Mouse (Mus musculus) monocyte, adult 2 months (primary cell): ENCODE data around the gene Gm35315.
"Not testable (repeated sequence)": the region's sequence is repeated elsewhere in the genome, so short reads cannot be mapped to it uniquely, and the experiment has no call there.

ENCODE experiments used
- DNase-seq, 2 experiments: peaks; one replicate each; pipeline ENCODE4 v3.0.0; 2022; ENCODE audit warnings: low spot score in 2 of 2, low read depth in 1 of 2

The Gm35315 gene

DNA sequence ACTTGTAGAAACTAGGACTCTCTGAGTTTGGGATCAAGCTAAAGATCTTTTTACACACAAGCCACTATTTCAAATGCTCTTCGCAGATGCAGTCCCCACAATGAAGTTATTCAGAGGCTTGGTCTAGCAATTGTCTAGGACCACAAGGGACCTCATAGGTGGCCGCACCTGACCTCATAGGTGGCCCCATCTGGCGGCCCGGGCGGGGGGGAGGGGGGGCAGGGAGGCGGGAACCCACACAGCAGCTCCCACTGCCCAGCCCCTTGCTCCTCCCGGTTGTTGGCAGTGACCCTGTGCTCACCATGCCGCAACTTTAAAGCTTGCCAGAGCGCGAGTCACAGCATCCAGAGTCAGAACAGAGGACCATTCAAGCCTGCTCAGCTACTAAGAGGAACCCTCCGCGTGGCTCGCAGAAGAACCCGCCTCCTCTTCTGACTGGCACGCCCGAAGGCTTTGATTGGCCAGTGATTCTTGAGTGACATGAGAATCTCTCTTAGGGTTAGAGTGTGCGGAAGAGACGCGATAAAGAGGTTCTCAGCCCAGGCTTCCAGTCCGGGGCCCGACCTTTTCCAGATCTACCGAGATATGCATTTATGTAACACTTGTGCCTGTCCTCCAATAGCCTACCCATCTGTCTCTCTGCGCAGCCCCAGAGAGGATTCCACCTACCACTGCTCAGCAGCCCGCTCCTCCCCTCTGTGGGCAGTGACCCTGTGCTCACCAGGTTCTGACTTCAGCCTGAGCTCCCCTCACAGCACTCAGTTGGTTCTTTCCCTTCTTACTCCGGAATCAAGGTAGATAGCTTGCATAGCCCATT lies at the start of gene Gm35315:
Gm35315 (minus strand) TSS at position 391 of the 817 bp plus-strand sequence.
- DNase-seq, result peak; percentile 43 to 72

DNA sequence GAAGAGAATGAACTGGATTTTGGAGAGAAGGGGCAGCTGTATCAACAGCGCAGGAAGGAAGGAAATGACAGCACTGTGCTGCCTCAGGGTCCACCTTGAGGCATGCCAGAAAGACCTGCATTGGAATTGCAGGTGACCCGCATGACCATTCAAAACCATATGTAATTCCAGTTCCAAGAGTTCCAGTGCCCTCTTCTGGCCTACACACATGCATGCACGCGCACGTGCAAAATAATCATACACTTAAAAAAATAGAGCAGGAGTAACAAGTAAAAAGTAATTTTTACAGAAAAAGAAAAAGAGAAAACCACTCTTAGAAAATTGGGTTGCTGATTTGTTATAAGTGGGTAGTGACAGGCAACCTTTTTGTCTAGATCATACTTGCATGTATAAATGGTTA lies 48.8 kb upstream of the Gm35315 start:
- no peak for DNase-seq

DNA sequence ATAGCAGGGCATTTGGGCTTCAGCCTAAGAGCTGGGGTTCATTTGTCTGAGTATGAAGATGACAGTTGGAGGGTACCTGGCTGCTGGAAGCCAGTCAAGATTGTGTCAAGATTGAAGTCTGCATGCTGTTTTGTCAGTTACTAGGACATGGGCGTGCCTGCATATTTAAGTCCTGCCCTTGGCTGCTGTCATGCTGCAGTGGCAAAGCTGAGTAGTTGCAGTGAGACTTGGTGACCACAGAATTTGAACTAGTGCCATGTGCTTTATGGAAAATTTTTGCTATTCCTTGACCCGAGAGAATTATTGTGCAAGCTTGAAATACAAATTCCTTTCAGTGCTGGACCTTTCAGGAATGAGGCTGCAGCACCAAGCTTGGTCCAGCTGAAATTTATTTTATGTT lies 48.1 kb upstream of the Gm35315 start:
- DNase-seq, result no peak

DNA sequence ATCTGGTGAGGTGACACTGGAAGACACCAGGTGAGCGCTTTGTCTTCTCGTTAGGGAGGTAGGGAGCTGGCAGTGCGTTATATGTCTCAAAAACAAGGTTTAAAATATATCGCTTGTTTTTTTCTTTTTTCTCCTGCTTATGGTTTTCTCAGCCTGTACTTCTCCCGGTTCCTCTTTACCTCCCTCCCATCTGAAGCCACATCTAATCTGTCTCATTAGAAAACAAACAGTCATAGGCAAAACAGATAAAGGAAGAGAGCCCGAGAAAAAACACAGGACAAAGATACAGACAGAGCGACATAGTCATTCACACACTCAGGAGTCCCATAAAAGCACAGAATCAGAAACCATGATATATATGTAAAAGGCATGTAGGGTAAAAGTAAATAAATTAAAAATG lies 46.2 kb upstream of the Gm35315 start:
- DNase-seq, result no peak

DNA sequence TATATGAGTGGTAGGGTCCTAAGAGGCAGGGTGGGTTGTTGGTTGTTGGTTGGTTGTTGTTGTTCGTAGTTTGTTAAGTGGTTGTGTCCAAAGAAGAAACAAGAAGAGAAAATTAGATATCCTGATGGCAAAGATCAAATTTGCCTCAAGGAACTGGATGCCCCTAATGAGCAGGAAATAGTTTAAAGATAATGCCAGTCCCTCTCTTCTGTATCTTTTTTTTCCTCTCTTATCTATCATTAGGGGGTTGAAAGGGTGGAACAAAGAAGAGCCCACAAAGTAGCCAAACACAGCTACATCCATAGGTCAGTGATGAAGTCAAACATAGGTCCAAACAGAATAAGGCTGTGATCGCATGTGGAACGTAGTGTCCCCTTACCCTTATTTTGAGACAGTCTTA lies 45.1 kb upstream of the Gm35315 start:
- DNase-seq, result no peak

DNA sequence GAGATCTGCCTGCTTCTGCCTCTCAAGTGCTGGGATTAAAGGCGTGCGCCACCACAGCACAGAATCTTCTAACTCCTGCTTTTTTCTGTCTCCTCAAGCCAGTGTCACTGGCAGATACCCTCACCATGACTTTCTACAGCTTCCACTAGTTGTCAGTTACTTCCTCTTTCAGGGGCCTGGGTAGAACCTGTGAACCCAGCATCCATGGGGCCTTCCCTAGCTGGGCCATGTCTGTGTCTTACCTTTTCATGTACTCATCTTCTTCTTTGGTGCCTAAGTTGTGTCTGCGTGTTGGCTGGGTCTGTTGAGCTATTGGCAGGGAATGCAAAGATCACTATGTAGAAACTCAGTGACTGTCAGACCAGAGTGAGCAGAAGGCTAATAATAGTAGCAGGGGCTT lies 43.6 kb upstream of the Gm35315 start:
- DNase-seq, result no peak

DNA sequence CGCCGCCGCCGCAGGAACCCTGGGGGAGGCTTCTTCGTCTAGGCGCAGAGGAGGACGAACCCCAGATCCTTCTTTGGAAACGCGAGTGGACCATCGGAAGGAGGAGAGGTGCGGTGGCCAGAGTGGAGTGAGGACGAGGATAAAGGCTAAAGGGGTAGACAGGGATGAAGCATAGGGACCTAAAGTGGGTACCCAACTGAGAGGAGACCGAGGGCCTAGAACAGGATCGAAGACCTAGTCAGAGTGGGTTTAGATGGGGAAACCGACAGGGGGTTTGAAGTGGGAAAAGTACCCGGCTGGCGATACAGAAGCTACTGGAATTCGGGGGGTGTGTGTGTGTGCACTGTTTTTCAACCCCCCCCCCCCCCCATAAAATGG lies 41.9 kb upstream of the Gm35315 start:
- no peak for DNase-seq

DNA sequence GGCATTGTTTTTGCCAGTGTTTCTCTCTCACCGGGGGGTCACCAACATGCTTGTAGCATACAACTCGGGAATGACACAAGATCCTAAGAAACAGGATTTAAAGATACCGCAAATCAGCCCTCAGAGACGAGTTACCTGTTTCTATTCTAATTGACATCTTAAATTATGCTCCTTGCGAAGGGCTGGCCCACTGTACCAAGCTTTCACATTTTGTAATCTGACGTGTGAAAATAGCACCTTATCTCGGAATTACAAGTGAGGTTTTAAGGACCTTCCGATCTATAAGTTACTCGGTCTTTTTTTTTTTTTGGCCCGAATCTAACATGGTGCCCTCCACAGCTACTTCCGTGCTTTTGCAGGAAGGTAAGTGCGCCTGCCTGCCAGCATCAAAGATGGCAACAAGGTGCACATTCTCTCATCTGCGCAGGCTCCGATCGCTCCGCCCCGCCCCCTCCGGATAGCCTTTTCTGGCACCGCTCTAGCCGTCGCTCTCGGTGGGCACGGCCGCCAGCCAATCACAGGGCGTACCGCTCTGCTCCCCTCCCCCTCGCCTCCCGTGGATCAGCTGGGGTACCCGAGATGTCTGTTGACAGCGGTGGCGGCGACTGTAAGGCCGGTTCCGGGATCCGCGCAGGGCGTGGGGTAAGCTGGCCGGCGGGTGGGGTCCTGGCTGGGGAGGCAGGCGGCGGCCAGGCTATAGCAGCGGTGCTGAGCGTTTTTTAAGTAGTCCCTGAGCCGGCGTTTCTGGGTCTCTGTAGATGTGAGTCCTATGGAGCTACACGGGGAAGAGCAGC lies 41.3 kb upstream of the Gm35315 start, which contains the start of gene Chfr:
Chfr (plus strand) TSS at position 550 of the 794 bp plus-strand sequence.
- DNase-seq, result peak; percentile 97 to 98

DNA sequence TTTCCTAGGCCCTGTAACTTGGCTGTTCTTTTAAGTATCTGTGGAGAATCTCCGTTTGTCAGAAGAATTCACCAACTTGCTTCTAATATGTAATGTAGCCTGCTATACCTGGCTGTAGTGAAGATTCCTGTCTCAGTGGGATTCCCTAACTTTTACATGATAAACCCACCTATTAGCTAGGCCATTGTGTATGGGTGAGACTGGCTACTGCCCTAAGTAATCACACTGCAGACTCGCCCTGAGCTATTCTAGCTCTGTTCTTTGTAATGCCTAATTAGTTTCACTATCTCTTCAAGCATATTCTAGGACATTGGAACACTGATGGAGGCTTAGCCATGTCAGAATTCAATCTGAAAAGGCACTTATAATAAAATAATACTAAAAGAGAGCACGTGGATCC lies 28.2 kb upstream of the Gm35315 start:
- not testable (repeated sequence) for DNase-seq

DNA sequence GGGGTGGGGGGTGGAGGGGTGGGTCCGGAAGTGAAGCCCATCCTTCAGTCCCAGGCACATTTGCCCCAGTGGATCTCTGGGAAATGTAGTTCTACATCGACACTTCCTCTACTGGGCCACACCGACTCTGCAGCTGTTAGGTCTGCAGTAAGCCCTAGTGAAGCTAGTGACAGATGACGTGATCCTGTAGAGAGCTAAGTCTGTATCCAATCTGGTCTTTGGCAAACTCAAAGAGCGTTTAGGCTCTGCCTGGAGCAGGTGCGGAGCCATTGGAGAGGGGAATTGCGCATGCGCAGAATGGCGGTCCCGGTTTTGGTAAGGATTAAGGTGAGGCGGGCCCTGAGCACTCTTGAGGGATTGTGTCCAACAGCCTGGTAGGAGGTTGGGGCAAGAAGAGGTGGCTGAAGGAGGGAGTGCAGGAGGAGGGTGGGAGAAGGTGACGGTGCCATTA lies 15.8 kb upstream of the Gm35315 start, which contains the start of gene Zfp605:
Zfp605 (plus strand) TSS at position 102 of the 451 bp plus-strand sequence.
- peak in 1 of 2 experiments; percentile 62 for DNase-seq

DNA sequence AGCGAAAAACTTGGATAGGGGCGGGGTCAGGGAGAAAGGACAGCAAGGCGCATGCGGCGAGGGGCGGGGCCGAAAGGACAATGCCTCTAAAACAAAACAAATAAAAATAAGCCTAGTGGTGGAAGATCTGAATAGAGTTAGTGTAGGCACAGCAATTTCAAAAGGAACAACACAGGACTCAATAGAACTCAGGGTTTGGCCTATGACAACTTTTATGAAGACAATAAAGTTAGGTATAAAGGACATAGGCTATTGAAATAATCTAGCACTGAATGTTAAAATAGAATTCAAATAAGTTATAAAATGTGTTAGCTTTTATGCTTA lies 14.0 kb upstream of the Gm35315 start:
- DNase-seq, result no peak

DNA sequence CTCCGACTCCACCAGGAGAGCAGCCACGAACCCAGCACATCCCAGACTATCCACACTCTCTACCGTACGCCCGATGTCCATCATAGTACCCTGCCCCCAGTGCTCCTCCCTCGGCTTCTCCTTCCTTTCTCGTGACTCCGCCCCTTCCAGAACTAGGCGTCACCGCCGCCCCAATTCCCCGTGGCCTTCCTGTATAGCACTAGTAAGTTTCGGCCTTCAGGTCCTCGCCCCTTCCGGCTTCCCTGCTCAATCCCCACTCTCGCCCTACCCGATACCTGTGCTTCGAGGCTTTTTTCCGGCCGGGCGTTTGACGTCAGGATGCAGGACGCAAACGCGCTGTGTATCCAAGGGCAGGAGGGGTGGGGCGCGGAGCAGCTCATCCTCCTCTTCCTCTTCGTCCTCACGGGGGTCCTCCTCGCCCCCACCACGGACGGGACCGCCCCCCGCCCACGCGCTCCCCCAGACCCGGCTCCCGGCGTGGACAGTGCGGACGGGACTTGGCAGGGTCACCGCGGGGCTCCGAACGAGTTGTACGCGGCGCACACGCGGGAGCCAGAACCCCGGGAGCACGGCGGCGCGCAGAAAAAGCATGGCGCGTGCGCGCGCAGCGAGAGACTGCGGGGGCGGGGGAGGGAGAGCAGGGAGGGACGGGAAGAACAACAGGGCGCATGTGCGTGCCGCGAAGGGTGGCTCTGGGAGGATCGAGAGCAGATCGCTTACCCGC lies 13.5 kb upstream of the Gm35315 start, which contains the start of gene Gtpbp6:
Gtpbp6 (minus strand) TSS at position 617 of the 724 bp plus-strand sequence.
- peak; percentile 91 to 92 for DNase-seq

DNA sequence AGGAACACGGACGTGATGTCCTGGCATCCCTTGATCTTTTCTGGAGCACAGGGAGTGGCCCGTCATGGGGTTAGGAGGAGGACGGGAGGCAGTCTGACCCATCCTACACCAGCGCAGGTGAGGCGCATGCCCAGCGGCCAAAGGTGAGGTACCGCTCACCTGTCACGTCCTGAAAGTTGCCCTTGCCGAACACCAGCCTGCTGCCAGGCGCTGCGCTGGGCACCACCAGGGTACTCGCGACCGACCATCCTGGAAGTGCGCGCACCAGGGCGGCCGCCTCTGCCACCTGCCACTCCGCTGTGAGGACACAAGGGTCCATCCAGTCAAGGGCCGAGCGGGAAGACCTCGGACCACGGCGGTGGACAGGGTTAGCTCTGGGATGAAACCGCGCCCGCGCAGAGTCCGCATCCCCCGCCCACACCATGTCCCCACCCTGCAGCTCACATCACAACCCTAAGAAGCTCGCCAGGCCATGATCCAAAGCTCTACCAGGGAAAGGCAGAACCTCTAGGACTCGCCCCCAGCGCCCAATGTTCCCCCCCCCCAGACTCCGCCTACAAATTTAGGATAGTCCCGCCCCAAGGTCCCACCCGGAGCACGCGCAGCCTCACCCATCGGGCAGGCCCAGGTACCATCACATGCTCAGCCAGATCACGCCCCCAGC lies 12.8 kb upstream of the Gm35315 start:
- DNase-seq, result no peak

DNA sequence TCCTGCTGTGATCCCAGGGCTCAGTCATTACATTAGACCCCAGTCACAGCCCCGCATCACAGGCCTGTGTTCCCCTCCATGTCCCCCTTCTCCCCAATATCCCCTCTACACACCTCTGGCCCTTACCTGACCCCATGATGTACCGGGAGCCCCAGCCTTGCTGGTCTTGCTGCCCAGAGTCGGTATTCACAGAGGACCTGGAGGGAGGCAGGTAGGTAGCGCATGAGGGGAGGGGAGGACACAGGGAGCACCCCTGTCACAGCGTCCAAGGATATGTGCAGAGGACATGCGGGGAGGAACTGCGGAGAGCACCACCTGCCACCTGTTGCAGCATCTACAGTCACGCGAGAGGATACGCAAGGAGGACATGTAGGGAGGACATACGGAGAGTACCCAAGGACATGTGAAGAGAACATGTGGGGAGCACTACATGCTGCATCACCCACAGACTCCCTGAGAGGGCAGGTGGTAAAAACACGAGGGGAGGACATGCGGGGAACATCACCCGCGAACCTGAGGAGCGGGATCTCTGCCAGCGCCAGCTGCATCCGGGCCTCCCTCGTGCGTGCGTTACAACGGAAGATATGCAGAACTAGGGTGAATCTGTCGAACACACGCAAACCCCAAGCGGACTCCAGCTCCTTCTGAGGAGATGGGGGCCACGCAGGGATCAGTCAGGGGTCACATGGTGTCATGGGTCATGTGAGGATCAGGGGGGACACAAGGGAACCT lies 12.1 kb upstream of the Gm35315 start:
- no peak for DNase-seq

DNA sequence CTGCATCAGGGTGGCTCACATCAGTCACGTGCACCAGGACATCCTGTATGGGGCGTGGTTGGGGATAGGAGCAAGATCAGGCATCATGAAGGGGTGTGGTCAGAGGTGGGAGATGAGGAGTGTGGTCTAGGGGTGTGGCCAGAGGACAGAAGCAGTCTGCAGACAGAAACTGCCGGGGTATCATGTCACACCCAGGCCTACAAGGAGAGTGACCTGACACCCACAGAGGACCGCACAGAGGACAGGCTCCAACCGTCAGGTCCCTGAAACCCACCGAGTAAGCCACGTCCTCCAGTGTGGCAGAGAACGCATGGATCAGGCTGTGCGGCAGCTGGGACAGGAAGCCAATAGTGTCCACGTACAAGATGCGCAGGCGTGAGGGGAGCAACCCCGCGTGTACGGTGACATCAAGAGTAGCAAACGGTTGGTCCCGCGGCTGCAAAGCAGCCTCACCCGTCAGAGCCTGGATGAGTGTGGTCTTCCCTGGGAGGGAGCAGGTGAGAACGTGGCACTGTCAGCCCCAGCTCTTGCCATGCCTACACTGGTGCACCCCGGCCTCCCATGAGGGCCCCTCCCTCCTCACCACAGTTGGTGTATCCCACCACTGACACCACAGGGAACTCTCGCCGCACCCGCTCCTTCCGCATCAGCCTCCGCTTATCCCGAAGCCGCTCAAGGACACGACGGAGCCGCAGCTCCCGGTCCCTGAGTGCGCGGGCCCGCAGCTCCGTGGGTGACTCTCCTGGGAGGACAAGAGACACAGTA lies 10.6 kb upstream of the Gm35315 start:
- no peak for DNase-seq

DNA sequence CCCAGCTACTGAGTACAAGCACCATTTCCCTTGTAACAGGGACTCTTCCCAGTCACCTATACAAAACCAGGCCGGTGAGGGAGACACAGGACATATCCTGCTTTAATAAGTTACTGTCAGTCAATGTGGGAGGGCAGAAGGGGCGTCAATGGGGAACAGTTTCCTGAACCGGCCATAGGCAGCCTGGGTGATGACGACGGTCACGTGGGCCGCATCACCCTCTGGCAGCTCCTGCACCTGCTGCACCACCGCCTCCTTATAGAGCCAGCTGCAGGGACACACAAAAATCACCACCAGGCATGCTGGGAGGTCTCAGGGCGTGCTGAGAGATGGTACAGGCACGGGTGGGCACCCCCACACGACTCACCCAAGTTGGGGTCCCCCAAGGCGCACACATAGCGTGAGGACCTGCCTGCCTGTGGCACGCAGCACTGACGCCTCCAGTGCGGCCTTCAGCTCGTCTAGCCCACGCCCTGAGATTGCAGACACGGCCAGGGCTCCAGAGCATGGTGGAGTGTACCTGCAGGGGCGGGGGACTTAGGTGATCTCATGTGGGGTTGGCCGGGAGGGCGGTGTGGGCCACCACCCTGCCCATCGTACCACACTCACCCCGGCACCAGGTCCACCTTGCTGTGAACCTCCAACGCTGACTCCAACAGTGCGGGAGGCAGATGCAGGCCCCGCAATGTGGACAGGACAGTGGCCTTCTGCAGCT lies 9.8 kb upstream of the Gm35315 start:
- DNase-seq, result no peak

DNA sequence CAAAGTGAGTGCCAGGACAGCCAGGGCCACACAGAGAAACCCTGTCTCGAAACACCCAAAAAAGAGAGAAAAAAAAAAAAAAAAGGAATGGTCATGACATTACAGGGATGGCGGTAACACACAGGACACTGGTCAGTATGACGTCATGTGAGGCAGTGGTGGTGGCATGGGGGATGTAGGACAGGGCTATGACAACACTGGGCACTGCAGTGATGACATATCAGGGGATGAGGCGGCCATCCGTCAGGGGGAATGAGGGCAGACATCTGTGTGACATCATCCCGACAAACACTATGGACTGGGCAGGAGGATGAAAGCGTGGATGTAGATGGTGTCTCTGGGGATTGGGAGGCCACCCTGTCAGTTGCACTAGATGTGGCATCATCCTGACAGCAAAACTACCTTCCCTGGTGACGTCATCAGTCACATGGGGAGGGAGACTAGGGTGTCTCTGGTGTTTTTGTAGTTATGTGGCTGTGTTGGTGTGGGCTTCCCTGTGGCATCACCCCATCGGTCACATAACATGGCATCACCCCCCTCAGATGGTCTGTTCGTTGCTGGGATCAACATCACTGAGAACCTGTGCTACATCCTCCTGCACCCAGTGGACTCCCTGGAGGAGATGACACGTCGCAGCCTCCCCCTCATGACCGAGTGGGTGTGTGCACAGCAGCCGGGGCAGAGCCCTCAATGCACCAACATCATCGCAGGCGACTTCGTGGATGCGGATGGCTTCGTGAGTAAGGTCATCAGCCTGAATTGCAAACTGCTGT lies 8.8 kb upstream of the Gm35315 start:
- DNase-seq, result no peak

DNA sequence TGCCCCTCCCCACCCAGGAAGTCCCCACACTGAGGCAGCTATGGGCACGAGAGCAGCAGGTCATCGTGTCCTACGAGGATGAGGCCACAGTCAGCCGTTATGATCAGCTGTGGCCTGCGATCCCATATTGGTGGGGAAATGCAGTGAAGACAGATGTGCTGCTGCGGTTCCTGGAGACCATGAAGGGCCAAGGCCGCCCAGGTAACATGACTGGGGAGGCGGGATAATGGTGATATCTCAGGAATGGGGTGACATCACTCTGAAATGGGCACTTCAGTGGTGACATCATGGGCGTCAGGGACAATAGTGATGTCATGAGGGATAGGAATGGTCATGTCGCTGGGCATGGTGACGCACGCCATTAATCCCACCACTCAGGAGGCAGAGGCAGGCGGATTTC lies 8.2 kb upstream of the Gm35315 start:
- no peak for DNase-seq
